Mouse (Mus musculus): ENCODE measurements around the gene Abcg5.

Abcg5 gene

DNA sequence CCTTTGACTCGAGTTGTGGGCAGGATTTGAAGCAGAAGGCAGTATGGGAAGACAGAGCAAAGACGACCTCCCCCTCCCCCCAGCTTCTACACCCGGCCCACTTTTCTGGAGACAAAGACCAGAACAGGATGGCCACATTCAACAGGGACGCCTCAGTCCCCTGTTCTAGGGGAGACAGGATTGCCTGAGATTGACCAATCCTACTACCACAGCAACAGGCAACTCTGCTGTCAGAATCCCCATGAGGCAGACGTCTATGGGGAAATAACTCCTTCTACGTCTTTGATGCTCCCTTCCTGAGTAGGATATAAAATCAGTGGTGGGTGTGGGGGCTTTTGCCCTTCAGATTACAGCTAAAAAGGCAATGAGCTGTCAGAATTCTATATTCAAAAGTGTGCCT, 1.5 kb upstream of the Abcg5 start:
- no peak for DNase-seq

DNA sequence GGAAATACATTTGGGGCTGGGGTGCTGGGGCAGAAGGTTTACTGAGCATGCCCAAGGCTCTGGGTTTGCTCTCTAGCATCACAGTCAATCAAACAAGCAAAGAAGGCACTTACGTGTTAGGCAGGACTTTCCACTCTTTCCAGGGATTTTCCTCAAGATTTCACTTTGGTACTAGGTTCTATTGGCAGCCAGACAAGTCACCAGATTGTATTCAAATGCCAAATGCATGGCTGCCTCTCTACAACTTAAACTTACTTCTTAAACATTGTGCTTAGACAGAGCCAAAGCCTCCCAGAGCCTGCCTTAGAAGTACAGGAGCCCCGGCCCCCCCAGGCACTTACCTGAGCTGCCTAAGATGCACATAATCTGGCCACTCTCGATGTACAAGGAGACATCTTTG, 1.1 kb downstream of the Abcg5 start:
- no peak for DNase-seq

DNA sequence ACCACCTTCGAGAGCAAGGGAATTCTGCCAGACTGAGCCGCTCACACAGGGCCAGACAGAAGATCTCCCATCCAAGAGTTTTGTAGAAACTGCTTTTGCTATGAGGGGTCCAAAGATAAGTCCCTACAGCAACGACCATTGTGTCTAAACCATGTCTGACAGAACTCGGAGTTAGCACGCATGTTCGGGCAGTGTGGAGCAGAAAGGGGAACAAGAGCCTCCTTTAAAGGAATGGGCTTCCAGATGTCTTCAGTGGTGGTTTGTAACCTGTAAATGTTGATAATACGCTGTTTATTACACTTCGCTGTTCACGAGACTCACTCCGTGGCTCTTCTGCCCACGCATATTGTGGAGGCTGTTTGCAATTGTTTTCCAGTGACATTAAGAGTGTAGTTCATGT, 5.2 kb downstream of the Abcg5 start:
- no peak for DNase-seq

- DNase-seq: peak; percentile 27
These were observed 6.9 kb downstream of the Abcg5 start, which contains the start of gene Abcg8 for GRCm38 (mm10) chr17:84675951-84676366. TSS of gene Abcg8 (plus strand) at chr17:84676302.

DNA sequence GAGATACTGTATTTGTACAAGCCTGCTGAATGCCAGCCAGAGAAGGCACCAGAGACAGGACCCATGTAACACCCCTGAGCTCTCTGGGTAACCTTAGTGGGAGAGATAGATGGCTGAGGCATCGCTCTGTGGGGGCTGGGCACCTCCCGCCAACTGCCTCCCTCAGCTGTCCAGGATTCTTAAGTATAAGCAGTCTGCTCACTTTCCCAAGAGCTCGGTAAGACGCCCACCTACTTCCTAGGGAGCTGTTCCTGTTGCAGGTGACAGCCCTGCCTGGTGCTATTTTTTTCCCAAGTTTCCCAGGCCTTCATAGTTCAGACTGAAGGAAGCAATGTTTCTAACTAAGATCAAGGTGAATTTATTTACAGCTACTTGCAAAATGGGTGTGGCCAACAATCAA, 7.6 kb downstream of the Abcg5 start:
- no peak for DNase-seq

GRCm38 (mm10) chr17:84674048-84674447, 8.8 kb downstream of the Abcg5 start:
- no peak for DNase-seq

- no peak for DNase-seq
These were observed 10.1 kb downstream of the Abcg5 start for GRCm38 (mm10) chr17:84672376-84673369.

- DNase-seq: no peak
These were observed 15.0 kb downstream of the Abcg5 start for GRCm38 (mm10) chr17:84667848-84668247.

GRCm38 (mm10) chr17:84665691-84666090, 17.1 kb downstream of the Abcg5 start:
- no peak for DNase-seq

DNA sequence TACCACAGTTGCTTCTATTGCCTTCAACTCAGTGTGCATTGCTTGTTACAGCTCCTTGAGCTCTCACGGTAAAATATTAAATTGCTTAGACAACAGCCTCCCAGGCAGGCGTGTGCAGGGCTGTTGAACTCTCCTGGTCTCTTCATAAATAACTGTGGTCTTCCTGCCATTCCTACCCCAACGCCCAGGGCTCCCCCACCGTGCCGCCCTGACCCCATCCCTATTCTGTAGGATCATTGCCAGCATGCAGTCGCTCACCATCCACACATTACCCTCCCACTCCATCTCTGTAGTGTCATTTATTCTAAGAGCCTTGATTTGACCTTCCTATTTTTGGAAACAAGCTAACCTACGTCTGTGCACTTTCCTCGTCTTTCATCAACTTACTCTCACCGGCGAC, 17.8 kb downstream of the Abcg5 start:
- no peak for DNase-seq

DNA sequence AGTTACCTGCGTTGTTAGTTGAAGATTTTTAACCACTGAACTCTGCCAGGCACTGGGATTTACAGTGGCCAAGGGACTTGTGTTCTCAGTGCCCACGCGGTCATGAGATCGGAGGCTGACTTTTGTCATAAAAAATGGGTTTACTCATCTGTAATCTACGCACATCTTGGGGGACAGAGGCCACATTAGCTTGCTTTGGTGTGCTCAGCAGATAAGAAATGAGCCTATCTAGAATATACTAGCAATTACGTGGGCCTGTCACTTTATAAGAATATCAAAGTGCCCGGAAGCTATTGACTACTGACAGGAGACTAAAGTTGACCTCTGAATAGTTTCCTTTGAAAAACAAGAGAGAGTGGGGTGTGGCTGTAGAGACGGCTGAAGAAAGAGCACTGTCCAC, 23.9 kb downstream of the Abcg5 start:
- no peak for DNase-seq

DNA sequence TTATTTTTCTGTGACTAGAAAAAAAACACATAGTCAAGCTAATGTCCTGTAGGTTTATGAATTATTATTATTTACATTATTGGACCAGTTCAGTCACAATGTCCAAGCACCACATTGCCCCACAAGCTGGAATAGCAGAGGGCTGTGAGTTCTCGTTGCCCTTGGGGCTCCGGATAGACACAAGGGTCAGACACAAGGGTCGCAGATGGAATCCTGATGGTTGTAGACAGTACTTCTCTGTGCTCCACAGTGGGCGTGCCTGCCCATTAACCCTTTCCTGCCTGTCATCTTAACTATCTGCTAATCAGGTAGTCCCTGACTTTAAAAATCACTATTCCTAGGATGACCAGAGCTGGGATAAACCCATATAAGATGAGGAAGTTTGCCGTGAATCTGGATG, 24.6 kb downstream of the Abcg5 start:
- no peak for DNase-seq

GRCm38 (mm10) chr17:84657782-84658181, 25.0 kb downstream of the Abcg5 start:
- no peak for DNase-seq

DNA sequence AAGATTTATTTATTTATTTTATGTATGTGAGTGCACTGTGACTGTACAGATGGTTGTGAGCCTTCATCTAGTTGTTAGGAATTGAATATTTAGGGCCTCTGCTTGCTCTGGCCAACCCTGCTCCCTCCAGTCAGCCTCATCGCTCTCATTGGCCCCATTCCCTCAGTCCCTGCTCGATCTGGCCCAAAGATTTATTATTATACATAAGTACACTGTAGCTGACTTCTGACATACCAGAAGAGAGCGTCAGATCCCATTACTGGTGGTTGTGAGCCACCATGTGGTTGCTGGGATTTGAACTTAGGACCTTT, 25.4 kb downstream of the Abcg5 start:
- DNase-seq: no peak

- no peak for DNase-seq
These were observed 26.0 kb downstream of the Abcg5 start for GRCm38 (mm10) chr17:84656653-84657421.

- DNase-seq: no peak
These were observed 26.6 kb downstream of the Abcg5 start for GRCm38 (mm10) chr17:84656205-84656604.

- DNase-seq: no peak
These were observed 29.3 kb downstream of the Abcg5 start for GRCm38 (mm10) chr17:84653544-84653943.

DNA sequence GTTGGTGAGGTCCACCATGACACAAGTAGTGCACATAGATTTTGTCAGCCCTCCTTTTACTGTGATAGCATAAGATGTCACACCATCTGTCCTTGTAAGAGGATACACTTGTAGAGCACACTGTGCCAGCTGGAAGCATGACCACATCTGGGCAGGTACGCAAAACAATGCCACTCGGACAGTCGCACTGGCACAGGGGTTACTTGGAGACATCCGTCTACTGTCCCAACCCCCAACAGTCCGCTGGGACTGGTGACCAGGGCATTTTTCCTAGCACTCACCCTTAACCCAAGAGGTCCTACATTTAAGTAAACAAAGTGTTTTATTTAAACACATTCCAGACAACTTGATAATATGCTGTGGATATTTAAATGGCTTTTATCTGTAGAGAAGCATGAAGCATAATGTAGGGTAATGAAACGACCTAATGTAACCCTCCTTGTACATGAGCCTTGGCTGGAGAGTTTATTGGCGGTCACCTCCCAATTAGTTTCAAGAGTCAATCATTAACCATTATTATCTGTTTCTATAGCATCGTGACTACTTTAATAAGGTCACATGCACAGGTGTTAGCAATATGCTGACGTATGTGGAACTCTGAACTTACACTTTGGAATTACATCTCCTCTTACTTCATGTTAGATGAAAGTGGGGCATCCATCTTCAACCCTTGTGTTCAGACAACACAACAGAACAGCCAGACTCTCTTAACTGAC, 32.4 kb downstream of the Abcg5 start:
- DNase-seq: no peak

- no peak for DNase-seq
These were observed 35.2 kb downstream of the Abcg5 start for GRCm38 (mm10) chr17:84647630-84648029.

GRCm38 (mm10) chr17:84646477-84646876, 36.3 kb downstream of the Abcg5 start:
- no peak for DNase-seq

- no peak for DNase-seq
These were observed 36.9 kb downstream of the Abcg5 start for GRCm38 (mm10) chr17:84645894-84646293.

GRCm38 (mm10) chr17:84645119-84645518, 37.7 kb downstream of the Abcg5 start:
- DNase-seq: no peak

GRCm38 (mm10) chr17:84644292-84645050, 38.3 kb downstream of the Abcg5 start:
- no peak for DNase-seq

Measured in lung, postnatal 14 days (tissue).